Mouse (Mus musculus) adrenal gland, postnatal 14 days (tissue): ENCODE data around the gene Isg15. TPM values are rescaled to one million over a fixed set of nuclear protein-coding genes. Genes with fewer than 3 reads are reported as not detected.
A peak's percentile ranks its signal among the peaks of the same experiment; 100 is the strongest.

Experiments used
- DNase-seq: peaks from one replicate; pipeline ENCODE4 v3.0.0; 2021; ENCODE audit warnings: mixed read lengths
- total RNA-seq: library from RNA; stranded (reverse); gene quantifications from 2 replicates; pipeline ENCODE4 v1.2.3, GENCODE M21; 2021

The Isg15 gene
- total RNA-seq, 1 experiment from 2014 or later, result 4.6 TPM

DNA sequence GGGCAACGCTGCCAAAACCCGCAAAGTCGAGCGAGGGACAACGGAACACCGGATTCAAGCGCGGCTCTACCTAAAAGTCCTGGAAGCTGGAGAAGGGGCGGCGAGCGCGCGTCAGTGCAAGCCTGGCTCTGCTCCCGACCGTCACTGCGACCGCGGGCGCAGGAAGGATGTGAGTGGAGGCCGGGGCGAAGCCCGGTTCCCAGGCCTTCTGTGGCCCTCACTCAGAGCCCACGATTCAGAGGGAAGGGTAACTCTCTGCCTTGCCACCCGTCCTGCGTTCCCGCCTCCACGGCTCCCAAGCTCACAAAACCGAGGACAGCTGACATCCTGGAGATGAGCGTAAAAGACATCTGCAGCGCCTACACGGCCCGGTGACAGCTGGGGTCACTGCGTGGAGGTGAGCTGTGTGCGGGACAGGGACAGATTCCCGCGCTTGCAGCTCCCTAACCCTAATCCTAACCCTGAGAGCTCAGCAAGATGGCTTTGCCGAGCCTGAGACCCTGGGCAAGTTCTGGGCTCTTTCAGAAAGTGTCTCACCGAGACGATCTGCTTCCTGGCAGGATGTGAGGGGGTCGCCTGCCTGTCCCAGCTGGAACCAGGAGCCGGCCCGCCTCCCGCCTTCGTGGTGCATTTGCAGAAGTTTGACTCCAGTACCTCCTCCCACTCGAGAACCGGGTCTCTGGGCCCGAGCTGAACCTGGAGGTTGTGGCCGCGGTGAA lies 3.0 kb upstream of the Isg15 start:
- DNase-seq, result peak; percentile 54

DNA sequence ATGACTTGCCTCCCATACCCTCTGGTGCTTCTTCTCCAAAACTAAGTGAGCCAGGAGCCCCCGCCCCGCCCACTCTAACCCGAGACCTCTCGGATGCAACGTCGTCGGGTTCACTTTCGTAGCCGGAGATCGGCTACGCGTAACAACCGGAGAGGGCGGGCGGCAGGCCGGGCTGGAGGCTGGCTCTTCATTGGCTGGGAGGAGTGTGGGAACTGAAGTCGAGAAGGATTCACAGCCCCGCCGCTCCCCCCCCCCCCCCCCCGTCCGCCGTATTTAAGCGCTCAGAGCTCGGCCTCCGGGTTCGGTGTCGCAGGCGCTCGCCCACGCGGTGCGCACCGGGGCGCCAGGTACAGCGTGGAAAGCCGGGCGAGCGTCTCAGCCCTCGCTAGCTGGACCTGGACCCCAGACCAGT lies 2.4 kb upstream of the Isg15 start, which contains the start of gene AW011738:
Gene AW011738, plus strand, starts transcription at position 304 of the 412 bp plus-strand sequence.
- DNase-seq, result peak; percentile 82

DNA sequence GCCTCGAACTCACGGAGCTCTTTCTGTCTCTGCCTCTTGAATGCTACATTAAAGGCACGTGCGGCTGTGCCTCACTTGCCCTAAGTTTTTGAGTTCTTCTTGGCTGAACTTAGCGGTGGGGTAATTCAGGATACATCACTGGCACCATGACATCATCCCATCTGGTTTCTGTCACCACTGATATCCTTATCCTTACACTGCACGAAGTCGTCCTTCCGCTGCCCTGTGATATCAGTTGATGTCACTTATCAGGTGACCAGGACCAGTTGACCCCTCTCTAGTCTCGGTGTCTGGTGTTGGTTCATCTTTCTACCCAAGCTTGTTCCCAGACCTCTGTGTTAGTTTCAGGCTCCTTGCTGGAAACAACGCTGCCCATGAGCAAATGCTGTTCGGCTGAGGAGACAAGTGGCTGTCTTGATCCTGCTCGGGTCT lies 1.9 kb upstream of the Isg15 start:
- no peak for DNase-seq

DNA sequence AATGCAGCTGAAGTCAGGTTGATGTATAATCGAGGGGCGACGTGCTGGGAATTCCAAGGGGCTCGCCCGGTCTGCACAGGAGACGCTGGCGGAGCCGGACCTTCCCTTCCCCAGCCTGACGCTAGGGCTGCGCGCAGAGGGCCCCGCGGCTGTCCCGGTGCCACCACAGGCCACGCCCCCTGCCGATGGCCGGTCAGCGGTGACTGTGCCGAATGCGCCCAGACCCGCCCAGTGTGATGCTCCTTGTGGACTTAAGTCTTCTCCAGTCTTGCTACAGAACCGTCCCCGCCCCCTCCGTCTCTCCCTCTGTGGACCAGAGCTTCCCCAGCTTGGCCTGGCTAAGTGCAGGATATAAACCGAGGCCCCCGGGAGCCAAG lies 2.8 kb downstream of the Isg15 start:
- peak; percentile 97 for DNase-seq

DNA sequence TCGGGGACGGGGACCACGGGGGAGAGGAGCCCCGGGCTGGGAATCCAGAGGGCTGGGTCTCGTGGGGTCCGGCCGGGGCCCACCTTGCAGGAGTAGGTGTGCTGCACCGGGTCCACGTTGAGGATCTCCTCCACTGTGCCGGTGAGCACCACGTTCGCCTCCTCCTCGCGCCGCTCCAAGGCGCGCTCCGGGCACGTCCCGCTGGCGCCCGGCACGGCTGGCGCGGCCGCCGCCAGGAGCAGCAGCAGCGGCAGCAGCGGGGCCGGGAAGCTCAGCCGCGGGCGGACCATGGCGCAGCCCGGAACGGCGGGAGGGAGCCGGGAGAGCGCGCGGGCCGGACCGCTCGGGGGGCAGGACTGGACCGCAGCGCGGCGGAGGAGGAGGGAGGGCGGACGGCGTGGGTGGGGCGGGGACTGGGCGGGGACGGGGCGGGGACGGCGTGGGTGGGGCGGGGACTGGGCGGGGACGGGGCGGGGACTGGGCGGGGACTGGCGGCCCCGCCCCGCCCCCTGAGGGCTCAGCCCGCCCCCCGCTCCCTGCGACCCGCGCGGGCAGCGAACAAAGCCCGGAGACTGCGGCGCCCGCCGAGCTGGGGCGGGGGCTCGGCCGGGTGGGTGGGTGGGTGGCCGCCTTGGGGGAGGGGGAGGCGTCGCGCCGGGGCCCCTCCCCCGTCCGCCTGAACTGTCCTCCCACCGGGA lies 3.3 kb downstream of the Isg15 start, which contains the start of gene Agrn:
Gene Agrn, minus strand, starts transcription at position 358 of the 698 bp plus-strand sequence.
- peak; percentile 88 for DNase-seq

DNA sequence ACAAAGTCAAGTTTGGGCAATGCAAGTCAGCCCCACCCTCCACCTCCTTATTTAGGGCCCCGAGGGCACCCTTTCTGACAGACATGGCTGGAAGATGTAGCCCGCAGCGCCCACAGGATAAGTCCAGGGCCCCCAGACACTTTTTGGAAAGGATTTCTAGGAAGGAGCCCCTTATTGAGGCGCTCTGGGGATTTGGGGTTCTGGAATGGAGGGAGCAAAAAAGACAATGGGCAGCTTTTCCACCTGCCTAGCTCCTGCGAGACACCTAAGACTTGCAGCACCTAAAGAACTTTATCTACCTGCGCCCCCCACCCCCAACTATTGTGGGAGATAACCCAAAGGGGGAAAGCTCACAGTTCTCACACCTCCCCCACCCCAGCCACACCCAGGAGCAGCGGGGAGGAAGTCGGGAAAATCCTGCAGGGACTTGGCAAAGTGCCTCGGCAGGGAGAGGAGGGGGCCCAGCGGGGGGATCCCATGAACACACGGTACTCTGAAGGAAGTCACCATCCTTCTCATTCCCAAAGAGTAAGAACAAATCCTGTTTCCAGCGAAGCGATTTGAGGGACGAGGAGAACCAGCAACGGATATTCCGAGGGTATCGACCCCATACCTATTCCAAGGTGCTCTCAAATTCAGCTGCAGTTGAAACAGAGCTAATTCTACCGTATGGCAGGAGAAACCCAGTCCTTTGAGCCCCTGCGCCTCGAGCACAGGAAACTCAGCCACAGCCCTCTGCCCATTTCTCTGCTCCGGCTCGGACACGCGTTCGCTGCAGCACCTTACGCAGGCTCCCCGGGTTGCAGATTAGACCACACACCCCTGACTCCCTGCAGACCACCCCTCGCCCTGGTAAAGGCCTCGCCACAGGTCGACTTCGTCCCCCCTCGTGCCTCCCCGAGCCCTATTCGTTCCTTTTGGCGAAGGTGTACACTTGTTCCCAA lies 4.4 kb downstream of the Isg15 start:
- peak; percentile 70 for DNase-seq

DNA sequence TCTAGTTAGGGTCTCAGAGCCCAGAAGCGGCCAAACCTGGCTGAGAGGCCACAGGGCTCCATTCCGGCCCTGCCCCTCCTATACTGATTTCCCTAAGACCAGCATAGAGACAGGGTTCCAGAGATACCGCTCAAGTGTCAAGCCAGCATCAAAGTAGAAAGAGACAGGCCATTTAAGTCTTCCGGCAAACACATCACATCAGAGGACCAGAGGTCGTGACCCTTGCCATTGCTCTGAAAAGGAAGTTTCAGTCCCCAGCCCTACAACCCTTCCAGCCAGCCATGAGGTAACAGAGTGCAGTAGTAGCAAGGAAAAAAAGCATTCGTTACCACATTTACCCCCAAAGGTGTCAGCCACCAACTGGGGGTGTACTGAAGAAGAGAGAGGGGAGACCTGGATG lies 6.3 kb downstream of the Isg15 start:
- no peak for DNase-seq

DNA sequence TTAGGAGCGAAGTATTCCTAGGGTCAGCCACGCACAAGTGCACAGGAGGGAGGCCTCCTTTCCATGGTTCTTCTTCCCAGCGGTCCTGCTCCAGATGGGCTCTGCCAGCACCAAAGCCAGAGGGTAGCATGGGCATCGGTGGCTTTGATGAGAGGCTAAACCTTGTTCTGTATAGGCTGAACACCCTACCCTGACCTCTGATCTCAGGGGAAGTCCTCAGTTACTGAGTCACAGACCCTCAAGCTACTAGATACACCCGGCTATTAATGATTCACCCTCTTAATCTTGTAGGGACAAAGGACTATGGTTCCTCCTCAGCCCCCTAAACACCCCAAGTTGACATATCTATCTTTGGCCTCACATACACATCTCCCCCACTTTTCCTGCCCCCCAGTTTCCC lies 6.7 kb downstream of the Isg15 start:
- DNase-seq, result no peak

DNA sequence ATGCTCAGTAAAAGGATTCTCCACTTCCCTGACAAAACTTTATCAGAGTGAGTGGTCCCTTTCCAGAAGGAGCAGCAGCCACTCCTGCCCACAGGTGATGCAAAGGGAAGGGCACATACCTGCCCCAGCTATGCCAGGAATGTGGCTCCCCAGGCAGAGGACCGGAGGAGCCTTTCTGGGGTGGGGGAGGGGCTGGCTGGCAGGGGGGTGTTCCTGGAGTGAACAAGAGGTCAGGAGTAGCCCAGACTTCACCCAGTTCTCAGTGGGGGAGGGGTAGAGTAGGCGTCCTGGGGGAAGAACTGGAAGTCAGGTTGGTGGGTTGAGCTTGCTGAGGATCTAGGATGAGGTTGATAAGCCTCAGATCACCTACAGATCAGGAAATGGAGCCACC lies 7.4 kb downstream of the Isg15 start:
- DNase-seq, result no peak

DNA sequence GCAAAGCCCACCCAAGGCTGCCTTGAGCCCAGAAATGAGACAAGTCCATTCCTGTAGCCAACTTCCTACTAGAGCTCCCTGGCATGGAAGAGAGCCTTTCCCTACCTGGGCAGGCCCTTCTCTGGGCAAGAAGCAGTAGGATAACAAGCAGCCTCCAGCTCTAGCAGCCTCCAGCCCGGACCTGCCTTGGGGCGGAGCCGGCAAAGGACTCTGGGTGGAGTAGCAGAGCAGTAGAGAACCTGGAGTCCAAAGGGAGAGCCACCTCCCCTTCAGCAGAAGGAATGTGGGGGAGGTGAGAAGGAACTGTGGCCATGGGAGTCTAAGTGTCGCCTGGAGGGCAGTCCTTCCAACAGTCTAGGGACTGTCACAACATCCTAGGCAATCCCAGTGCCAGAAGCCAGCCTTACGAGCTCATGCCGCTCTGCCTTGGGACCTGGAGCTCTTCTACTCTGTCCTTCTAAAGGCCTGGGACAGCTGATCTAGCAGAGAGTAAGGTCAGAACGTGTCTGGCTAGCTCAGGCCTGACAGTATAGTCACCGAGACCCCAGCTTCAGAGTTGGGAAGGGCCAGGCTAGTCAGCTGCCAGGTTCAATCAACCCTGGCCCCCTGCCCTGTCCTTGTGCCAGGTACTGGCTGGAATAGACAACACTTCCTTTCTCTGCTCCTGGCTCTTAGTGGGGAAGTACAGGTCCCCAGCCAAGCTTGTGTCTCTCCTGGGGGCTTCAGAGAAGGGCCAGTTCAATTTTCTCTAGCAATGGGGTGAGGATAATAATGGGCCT lies 8.0 kb downstream of the Isg15 start:
- DNase-seq, result peak; percentile 62

DNA sequence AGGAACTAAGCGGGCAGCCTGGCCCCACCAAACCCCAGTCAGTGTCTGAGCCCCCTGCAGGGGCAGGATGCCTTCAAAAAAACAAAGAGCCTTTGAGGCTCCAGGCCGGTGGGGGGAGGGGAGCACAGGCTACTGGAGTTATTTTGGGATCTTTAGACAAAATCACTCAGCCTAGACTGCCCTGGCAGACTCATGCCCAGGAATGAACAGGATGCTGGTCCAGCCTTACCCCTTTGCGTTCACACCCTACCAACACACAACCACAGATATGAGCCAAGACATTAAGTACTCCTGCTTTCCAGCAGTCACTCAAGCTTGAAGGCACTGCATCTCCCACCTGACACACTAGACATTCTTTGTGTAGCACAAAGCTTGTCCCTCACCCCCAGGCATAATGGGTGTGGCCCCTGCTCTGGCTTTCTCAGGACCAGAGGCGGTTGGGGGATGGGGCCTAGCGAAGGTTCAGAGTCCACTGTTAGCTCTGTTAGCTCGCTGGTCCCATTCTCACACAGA lies 11.8 kb downstream of the Isg15 start:
- no peak for DNase-seq

DNA sequence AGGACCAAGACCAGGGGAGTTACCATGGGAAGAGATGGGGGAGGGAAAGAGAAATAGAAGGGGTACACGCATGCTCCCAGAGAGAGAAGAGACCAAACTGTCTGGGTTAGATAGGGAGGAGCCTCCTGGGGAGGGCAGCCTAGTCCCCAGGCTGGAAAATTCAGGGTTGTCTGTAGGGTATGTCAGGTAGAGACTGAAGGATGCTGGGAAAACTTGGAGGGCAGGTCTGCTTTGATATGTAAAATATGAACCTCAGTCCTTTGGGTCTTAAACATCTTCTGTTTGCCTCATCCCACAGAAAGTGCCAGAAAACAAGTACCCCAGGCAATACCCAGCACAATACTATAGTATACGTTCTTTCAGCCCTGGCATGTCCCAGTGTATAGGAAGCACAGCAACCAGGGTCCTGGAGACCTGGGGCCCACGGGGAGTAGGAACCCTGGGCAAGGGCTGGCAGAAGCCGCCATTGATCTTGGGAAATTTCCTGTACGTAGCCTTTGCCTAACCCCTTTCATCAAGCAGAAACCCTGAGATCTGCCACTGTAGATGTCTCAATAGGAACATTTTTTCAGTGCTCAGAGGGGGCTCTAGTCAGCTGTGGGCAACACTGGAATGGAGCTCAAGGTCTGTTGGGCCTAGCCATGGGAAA lies 12.3 kb downstream of the Isg15 start:
- no peak for DNase-seq

DNA sequence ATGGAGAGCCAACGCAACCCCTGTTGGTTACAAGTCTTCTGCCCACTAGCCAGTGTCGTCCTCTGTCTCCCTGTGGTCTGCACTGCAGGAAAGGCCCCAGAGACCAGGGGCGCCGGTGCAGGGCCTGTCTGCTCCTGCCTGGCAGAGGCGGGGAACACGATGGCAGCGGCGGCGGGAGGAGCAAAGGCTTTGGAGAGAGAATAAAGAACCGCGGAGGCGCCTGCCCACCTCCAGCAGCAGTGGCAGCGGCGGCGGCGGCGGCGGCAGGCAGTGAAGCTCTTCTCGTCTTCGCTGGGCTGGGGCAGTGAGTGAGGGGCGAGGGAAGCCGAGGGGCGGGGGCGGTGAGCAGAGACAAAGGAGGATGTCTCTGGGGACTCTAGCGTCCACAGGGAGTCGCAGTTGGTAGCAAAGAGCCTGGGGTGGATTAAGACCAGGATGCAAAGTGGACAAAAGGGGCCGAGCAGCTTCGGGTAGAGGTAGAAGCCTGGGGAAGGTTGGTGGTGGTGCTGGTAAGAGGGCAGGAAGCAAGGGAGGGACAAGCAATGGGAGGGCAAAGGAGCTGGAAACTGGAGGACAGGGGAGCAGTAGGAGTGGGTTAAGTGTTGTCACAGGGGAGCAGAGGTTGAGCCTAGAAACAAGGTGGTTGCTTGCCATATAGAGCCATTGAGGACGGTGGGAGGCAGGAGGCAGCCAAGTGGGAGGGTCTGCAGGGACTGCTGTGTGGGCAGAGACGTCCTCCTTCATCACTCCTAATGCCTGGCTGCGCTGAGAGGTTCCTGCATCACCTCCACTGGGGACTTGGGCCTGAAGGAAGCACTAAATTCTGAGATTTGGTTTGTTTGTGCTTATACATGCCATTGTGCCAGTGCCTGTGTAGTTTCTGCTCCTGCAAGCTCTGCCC lies 14.4 kb downstream of the Isg15 start:
- peak; percentile 51 for DNase-seq

DNA sequence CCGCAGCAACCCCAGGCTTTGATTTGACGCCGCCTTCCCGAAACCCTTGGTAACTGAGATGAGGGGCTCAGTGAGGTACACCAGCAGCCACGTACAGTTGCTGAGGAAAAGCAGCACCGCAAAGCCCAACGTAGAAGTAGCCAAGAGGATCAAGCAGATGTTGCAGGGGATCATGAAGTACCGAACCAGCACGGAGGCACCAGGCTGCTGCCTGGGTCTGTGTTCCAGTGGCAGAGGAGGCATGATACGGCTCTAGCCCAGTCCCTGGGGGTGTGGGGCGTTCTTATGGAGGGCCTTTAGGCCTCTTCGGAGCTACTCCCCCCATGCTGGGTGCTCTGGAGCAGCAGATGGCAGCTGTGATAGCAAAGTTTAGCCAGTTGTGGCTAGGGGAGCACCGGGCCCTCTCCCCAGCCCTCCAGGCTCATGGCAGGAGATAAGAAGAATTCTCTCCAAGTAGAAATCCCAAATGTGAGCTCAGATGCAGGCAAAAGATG lies 15.1 kb downstream of the Isg15 start:
- no peak for DNase-seq

DNA sequence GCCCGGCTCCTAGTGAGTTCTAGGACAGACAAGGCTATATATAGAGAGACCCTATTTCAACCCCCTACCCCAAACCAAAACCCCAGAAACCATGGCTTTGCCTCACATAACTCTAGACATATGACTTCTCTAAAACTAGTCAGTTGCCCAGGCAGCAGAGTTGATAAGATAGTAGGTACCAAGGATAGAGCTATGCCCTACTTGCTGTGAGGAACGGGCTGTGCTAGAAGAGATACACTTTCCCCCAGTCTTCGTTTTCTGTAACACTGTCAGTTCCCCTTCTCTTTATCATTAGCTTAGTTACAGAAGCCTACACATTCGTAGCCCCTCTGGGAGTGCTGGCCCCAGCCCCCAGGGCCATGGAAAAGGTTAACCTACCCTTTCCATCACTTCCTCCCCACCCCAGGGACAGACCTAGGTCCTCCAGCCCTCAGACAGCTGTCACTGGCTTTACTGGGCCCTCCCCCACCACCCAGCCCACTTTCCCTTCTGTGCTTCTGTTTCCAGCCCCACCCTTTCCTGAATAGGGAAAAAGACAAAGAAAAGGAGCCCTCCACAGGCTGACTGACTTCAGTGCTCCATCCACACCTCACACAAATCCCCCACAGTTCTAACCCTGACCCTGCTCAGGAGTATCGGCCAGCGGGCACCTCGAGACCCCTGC lies 16.2 kb downstream of the Isg15 start:
- DNase-seq, result no peak

DNA sequence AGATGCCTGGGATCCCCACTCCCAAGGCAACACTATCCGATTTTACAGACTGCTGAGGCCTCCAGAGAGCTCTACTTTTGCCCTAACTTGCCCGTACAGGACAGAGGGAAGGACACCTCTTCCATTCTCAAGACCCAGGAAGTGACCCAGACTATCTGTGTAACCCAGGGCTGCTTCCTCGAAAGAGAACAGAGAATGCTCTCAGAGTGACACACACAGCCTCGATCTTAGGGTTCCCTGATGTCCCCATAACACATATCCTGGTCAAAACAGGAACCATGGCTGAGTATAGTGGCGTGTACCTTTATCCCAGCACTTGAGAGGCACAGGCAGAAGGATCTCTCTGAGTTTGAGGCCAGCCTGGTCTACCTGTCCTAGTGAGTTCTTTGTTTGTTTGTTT lies 16.9 kb downstream of the Isg15 start:
- no peak for DNase-seq

DNA sequence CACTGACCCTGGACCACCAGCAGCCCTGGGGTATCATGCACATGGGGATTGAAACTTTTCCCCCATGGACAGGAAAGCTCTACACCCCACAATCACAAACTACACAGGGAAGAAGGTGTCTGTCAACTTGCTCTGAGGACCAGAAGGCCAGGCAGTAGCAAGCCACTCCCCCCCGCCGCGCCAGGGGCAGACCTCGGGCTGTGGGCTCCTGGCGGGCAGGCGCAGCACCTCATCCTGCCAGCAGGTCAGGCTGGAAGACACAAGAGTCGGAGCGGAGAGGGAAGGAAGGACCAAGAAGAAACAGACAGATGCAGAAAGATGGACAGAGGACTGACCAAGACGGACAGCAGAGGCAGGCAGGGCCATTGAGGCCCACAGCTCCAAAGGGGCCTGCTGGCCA lies 23.0 kb downstream of the Isg15 start:
- DNase-seq, result no peak

DNA sequence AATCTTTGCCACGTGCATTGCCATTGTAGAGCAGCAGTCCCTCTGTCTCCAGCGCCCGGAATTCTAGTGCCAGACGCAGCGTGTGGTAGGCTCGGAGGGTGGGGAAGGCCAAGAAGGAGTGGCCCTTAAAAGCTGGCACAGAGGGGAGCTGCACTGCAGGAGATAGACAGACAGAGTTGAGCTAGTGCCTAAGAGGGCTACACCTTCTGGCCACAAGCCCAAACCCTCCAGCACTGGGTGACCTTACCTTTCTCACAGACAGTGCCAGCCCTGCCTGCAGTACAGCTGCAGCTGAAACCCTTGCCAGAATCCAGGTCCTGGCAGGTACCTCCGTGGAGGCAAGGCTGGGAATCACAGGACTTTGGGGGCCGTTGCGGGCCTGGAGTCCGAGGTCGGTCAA lies 28.8 kb downstream of the Isg15 start:
- DNase-seq, result no peak

DNA sequence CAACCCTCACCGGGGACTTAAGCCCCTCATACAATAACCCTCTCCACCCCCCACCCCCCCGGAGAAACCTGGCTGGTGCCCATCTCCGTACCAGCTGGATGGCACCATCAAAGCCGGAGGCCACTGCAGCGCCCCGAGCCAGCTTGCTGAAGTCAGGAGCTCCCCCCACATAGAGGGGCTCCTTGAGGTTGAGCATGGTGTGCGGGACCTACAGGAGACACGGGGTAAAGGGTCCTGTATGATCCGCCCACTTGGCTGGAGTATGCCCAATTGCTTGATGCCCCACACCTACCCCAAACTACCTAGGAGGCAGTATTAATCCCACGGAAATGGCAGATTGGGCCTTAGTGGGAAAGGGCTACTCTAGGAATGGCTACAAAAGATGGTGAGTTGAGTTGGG lies 31.5 kb downstream of the Isg15 start:
- DNase-seq, result no peak
